Mouse (Mus musculus) liver, adult 2 months (tissue): Measurements from ENCODE around the gene Grk1. TPM values are rescaled to one million over a fixed set of nuclear protein-coding genes. Genes with fewer than 3 reads are reported as not detected.

Experiments used
- DNase-seq: peaks from one replicate; pipeline ENCODE4 v3.0.0-alpha.2; 2011; ENCODE audit warnings: low read depth, low spot score; ENCODE audit errors: extremely low read depth
- H3K27ac ChIP-seq: fragments of 200-500 bp; replicated peaks from 2 replicates; pipeline ENCODE4 v1.5.1; 2012; ENCODE audit warnings: low read depth, mild to moderate bottlenecking, control low read depth, inconsistent platforms, low read length; ENCODE audit not compliant: insufficient read depth
- H3K27me3 ChIP-seq: fragments of 200-500 bp; 2 replicates; pipeline ENCODE4 v1.6.1; 2012; ENCODE audit warnings: mild to moderate bottlenecking, moderate library complexity, low read length, inconsistent platforms; ENCODE audit not compliant: control insufficient read depth, insufficient read depth
- H3K36me3 ChIP-seq: fragments of 200-500 bp; 2 replicates; pipeline ENCODE4 v1.6.1; 2012; ENCODE audit warnings: low read length, inconsistent platforms; ENCODE audit not compliant: control insufficient read depth, insufficient read depth
- H3K4me1 ChIP-seq: fragments of 200-500 bp; 2 replicates; pipeline ENCODE4 v1.6.1; 2011; ENCODE audit warnings: low read length; ENCODE audit not compliant: control insufficient read depth, insufficient read depth
- H3K4me3 ChIP-seq: fragments of 200-500 bp; 2 replicates; pipeline ENCODE4 v1.5.1; 2011; ENCODE audit warnings: low read depth, mild to moderate bottlenecking, control low read depth, low read length, moderate library complexity; ENCODE audit not compliant: insufficient read depth
- H3K79me2 ChIP-seq: fragments of 200-500 bp; 2 replicates; pipeline ENCODE4 v1.6.1; 2012; ENCODE audit warnings: inconsistent platforms, mild to moderate bottlenecking, low read length, moderate library complexity; ENCODE audit not compliant: control insufficient read depth, insufficient read depth
- H3K9ac ChIP-seq: fragments of 200-500 bp; 2 replicates; pipeline ENCODE4 v1.6.1; 2012; ENCODE audit warnings: low read depth, mild to moderate bottlenecking, control low read depth, inconsistent platforms, low read length
- CTCF ChIP-seq: fragments of 200-500 bp; IDR thresholded peaks from 2 replicates; pipeline ENCODE4 v1.5.1; 2011; ENCODE audit warnings: low read depth, low read length, control low read depth
- POLR2A ChIP-seq: fragments of 200-500 bp; IDR thresholded peaks from 2 replicates; pipeline ENCODE4 v1.6.1; 2011; ENCODE audit warnings: low read length, control low read depth; ENCODE audit not compliant: insufficient read depth; ENCODE audit errors: extremely low read depth
- WGBS: fragments of 180-500 bp; shearing (Covaris S2); methylation state at CpG from one replicate; pipeline ENCODE4 v1.1.7; 2018; 5-methylcytosine and 5-hydroxymethylcytosine counted together
- polyA plus RNA-seq: library from polyadenylated mRNA; depleted of rRNA; stranded (reverse); fragments of >200 nt; gene quantifications from 2 replicates; pipeline ENCODE4 v1.2.3, GENCODE M21; 2012
- total RNA-seq: library from RNA; depleted of rRNA; stranded (reverse); fragments of >200 nt; gene quantifications from 2 replicates; pipeline ENCODE4 v1.2.3, GENCODE M21; 2014

Grk1 gene
- total and polyA plus RNA-seq, 2 experiments, result not detected

- WGBS, result 46% methylated on average over 17 of the region's 17 CpGs
- Histone ChIP-seq H3K36me3 (no peaks in the 10 kb centered on the region), H3K27ac (no peak overlapping the region), H3K4me1 (peaks cover 17% of the 10 kb centered on the region), H3K4me3 (no peak overlapping the region), H3K79me2 (no peaks in the 10 kb centered on the region), H3K9ac (no peak overlapping the region), H3K27me3 (no peaks in the 10 kb centered on the region)
- peak; percentile 80 for DNase-seq
- TF ChIP-seq CTCF, result no peak
- no peak for TF ChIP-seq POLR2A
Measured at GRCm38 (mm10) chr8:13461085-13461765, 56.3 kb downstream of the Grk1 start.

GRCm38 (mm10) chr8:13461843-13462242 is 57.0 kb downstream of the Grk1 start:
- no peak overlapping the region for H3K9ac ChIP-seq
- 20% methylated on average over 4 of the region's 4 CpGs for WGBS
- H3K79me2 ChIP-seq, result no peaks in the 10 kb centered on the region
- no peaks in the 10 kb centered on the region for H3K36me3 ChIP-seq
- DNase-seq, result peak; percentile 52
- H3K4me1 ChIP-seq, result peaks cover 17% of the 10 kb centered on the region
- TF ChIP-seq CTCF, result peak; percentile 84
- TF ChIP-seq POLR2A, result no peak
- H3K27ac ChIP-seq, result no peak overlapping the region
- H3K27me3 ChIP-seq, result no peaks in the 10 kb centered on the region
- no peak overlapping the region for H3K4me3 ChIP-seq

GRCm38 (mm10) chr8:13462392-13462791 is 57.5 kb downstream of the Grk1 start:
- H3K9ac ChIP-seq, result no peak overlapping the region
- H3K79me2 ChIP-seq, result no peaks in the 10 kb centered on the region
- DNase-seq, result peak; percentile 86
- TF ChIP-seq POLR2A (no peak), CTCF (0 out of 2 replicates have a peak, but pooled peaks have one; percentile 3)
- H3K4me3 ChIP-seq, result no peak overlapping the region
- H3K27me3 ChIP-seq, result no peaks in the 10 kb centered on the region
- H3K27ac ChIP-seq, result no peak overlapping the region
- no peaks in the 10 kb centered on the region for H3K36me3 ChIP-seq
- peaks cover 17% of the 10 kb centered on the region for H3K4me1 ChIP-seq
- 9% methylated on average over 10 of the region's 10 CpGs for WGBS

- peaks cover 17% of the 10 kb centered on the region for H3K4me1 ChIP-seq
Measured at GRCm38 (mm10) chr8:13465324-13465723, 60.4 kb downstream of the Grk1 start.

GRCm38 (mm10) chr8:13466989-13467388 is 62.1 kb downstream of the Grk1 start:
- DNase-seq, result peak; percentile 29
- no peaks in the 10 kb centered on the region for H3K79me2 ChIP-seq
- no peak overlapping the region for H3K9ac ChIP-seq
- H3K27me3 ChIP-seq, result no peaks in the 10 kb centered on the region
- WGBS, result 63% methylated on average over 5 of the region's 5 CpGs
- no peak overlapping the region for H3K4me3 ChIP-seq
- TF ChIP-seq POLR2A, result no peak
- peak; percentile 84 for TF ChIP-seq CTCF
- no peaks in the 10 kb centered on the region; the same call in 1 of the 2 replicates for H3K36me3 ChIP-seq
- no peak overlapping the region for H3K27ac ChIP-seq
- peaks cover 13% of the 10 kb centered on the region for H3K4me1 ChIP-seq

More at GRCm38 (mm10) chr8:13465324-13465723, 60.4 kb downstream of the Grk1 start:
- Histone ChIP-seq H3K4me3 (no peak overlapping the region), H3K9ac (no peak overlapping the region), H3K27ac (no peak overlapping the region), H3K36me3 (no peaks in the 10 kb centered on the region; the same call in 1 of the 2 replicates), H3K27me3 (no peaks in the 10 kb centered on the region), H3K79me2 (no peaks in the 10 kb centered on the region)
- WGBS, result 90% methylated on average over 7 of the region's 7 CpGs
- TF ChIP-seq POLR2A, result no peak
- no peak for TF ChIP-seq CTCF
- DNase-seq, result no peak

GRCm38 (mm10) chr8:13468737-13469136 is 63.9 kb downstream of the Grk1 start:
- no peak overlapping the region for H3K27ac ChIP-seq
- 91% methylated on average over 9 of the region's 9 CpGs for WGBS
- no peak for DNase-seq
- no peak overlapping the region for H3K9ac ChIP-seq
- TF ChIP-seq POLR2A (no peak), CTCF (no peak)
- H3K4me1 ChIP-seq, result peaks cover 17% of the 10 kb centered on the region
- H3K79me2 ChIP-seq, result no peaks in the 10 kb centered on the region
- H3K27me3 ChIP-seq, result no peaks in the 10 kb centered on the region
- H3K36me3 ChIP-seq, result no peaks in the 10 kb centered on the region; the same call in 1 of the 2 replicates
- H3K4me3 ChIP-seq, result no peak overlapping the region
